Mouse (Mus musculus): ENCODE measurements at regions not wholly inside any gene's neighbourhood (a gene's known extent, or its start where the extent isn't known, plus 50 kb on each side); places are given as distances from the start of the nearest gene placed in this dataset.

DNA sequence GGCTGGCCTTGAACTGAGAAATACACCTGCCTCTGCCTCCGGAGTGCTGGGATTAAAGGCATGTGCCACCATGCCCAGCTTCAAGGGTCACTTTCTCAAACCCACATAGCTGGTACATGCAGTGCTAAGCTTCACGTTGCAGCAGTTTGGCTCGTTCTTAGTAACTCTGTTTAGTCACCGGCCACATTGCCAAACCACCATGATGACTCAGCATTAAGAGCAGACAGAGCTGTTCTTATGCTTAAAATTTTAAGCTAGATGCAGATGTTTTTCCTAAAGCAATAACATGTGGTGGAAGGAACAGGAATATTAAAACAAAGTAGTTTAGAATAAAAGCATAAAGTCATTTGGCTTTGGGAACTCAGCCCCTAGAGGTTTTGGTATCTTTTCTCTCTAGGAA is 250.2 kb upstream of the Fshr start:
- no peaks in the 10 kb centered on the region for H3K36me3 ChIP-seq
- H3K4me3 ChIP-seq: no peak overlapping the region
- H3K27ac ChIP-seq: no peak overlapping the region
- H3K9me3 ChIP-seq: no peaks in the 10 kb centered on the region
- H3K4me2 ChIP-seq: no peak overlapping the region
- 56% methylated on average over 4 of the region's 4 CpGs for WGBS
- no peak overlapping the region for H3K9ac ChIP-seq
- H3K27me3 ChIP-seq: no peaks in the 10 kb centered on the region
- no peaks in the 10 kb centered on the region for H3K4me1 ChIP-seq
- no peak for ATAC-seq (ENCODE audit: insufficient number of reproducible peaks, low FRiP score, low TSS enrichment, low read depth)

DNA sequence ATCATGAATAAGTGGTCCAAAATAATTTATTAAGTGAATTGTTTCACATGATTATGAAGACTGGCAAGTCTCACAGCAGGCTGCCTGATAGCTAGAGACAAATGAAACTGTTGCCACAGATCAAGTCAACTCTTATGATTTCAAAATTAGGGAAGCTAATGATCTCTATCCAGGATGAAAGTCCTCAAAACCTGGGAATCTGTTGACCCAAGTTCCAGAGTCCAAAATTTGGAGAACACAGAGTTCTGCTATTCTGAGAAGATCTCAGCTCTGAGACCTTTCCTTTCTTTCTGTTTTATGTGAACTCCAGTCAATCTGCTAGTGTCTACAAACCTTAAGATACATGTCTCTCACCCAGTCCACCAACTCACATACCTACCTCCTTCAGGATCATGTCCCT is 248.9 kb upstream of the Fshr start:
- Histone ChIP-seq H3K9ac (no peak overlapping the region), H3K36me3 (no peaks in the 10 kb centered on the region), H3K27ac (no peak overlapping the region), H3K4me1 (no peaks in the 10 kb centered on the region), H3K4me2 (no peak overlapping the region), H3K9me3 (no peaks in the 10 kb centered on the region), H3K27me3 (no peaks in the 10 kb centered on the region), H3K4me3 (no peak overlapping the region)
- no peak for ATAC-seq (ENCODE audit: insufficient number of reproducible peaks, low FRiP score, low TSS enrichment, low read depth)

DNA sequence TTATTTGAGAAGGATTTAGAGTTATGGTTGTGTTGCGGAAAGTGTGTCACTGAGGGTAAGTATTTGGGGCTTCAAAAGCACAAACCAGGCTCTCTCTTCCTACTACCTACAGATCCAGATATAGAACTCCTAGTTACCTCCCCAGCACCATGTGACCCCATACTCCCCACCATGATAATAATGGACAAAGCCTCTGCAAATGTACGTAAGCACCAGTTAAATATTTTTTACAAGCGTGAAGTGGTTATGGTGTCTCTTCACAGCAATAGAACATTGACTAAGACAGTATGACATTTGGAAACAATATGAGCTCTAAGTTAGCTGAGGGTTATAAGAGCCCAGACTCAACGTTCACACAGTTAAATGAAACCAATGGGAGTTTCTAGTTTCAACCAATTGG is 233.8 kb upstream of the Fshr start:
- Histone ChIP-seq H3K9ac (no peak overlapping the region), H3K27ac (no peak overlapping the region), H3K36me3 (no peaks in the 10 kb centered on the region), H3K9me3 (no peaks in the 10 kb centered on the region), H3K27me3 (no peaks in the 10 kb centered on the region), H3K4me1 (no peaks in the 10 kb centered on the region), H3K4me2 (no peak overlapping the region), H3K4me3 (no peak overlapping the region)
- ATAC-seq (ENCODE audit: insufficient number of reproducible peaks, low FRiP score, low TSS enrichment, low read depth): no peak
- 71% methylated on average over 4 of the region's 4 CpGs for WGBS

DNA sequence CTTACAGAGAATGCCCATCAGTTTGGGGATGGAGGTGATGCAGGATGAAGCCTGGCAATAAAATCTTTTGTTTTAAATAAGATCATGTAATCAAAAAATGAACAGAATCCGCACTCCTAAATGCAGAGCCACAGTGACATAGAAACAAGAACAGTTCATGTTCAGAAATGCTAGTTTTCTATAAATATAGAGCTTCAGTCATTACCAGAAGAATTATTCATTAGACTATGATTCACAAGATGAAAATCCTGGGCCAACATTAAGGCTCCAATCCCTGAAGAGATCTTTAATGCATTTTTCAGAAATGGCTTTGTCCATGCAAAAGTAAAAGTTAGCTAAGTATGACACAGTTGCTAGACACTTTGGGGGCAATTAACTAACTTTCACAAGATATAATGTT is 209.6 kb upstream of the Fshr start:
- no peak for ATAC-seq (ENCODE audit: insufficient number of reproducible peaks, low FRiP score, low TSS enrichment, low read depth)
- Histone ChIP-seq H3K9ac (no peak overlapping the region), H3K4me3 (no peak overlapping the region), H3K27ac (no peak overlapping the region), H3K4me1 (no peaks in the 10 kb centered on the region), H3K36me3 (no peaks in the 10 kb centered on the region), H3K27me3 (no peaks in the 10 kb centered on the region), H3K4me2 (no peak overlapping the region), H3K9me3 (no peaks in the 10 kb centered on the region)
- 88% methylated on average over 1 of the region's 1 CpGs for WGBS

DNA sequence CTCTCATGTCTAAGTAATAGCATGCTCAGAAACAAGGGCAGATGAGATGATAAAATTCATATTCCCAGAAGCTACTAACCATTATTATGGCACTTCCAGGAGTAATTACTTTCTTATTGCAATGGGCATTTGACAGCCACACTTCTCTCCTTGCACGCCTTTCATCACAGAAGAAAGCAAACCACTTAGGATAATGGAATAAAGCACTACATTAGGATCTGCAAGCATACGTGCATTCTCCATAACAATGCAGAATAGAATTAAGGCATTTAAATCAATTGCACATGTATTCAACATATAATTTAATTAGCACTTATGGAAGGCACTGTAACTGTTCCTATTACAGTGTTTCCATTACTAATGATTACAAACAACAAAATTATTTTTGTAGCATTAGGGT is 205.1 kb upstream of the Fshr start:
- no peak overlapping the region for H3K27ac ChIP-seq
- H3K27me3 ChIP-seq: no peaks in the 10 kb centered on the region
- H3K9ac ChIP-seq: no peak overlapping the region
- H3K36me3 ChIP-seq: no peaks in the 10 kb centered on the region
- no peaks in the 10 kb centered on the region for H3K9me3 ChIP-seq
- no peak overlapping the region for H3K4me3 ChIP-seq
- H3K4me1 ChIP-seq: no peaks in the 10 kb centered on the region
- H3K4me2 ChIP-seq: no peak overlapping the region
- no peak for ATAC-seq (ENCODE audit: insufficient number of reproducible peaks, low FRiP score, low TSS enrichment, low read depth)
- WGBS: 68% methylated on average over 2 of the region's 2 CpGs

DNA sequence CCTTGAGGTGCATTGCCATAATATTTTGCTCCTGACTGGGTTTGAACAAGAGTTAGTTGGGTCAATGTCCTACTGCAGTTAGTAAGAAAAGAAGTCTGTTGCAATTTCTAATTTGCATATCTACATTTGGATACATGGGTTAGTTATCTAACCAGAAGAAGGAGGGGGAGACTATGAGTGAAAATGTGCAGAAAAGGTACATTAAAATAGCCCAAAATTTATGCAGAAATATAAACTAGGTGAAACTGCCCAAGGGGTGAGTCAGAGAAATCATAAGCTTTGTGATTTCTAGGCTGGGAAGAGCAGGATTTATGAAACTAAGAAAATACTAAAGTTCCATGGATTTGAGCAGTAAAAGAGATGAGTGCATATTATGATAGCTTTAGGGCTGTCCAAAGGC is 156.8 kb upstream of the Fshr start:
- Histone ChIP-seq H3K4me2 (no peak overlapping the region), H3K27ac (no peak overlapping the region), H3K36me3 (no peaks in the 10 kb centered on the region), H3K4me1 (no peaks in the 10 kb centered on the region), H3K9ac (no peak overlapping the region), H3K4me3 (no peak overlapping the region), H3K27me3 (no peaks in the 10 kb centered on the region), H3K9me3 (no peaks in the 10 kb centered on the region)
- ATAC-seq (ENCODE audit: insufficient number of reproducible peaks, low FRiP score, low TSS enrichment, low read depth): no peak

DNA sequence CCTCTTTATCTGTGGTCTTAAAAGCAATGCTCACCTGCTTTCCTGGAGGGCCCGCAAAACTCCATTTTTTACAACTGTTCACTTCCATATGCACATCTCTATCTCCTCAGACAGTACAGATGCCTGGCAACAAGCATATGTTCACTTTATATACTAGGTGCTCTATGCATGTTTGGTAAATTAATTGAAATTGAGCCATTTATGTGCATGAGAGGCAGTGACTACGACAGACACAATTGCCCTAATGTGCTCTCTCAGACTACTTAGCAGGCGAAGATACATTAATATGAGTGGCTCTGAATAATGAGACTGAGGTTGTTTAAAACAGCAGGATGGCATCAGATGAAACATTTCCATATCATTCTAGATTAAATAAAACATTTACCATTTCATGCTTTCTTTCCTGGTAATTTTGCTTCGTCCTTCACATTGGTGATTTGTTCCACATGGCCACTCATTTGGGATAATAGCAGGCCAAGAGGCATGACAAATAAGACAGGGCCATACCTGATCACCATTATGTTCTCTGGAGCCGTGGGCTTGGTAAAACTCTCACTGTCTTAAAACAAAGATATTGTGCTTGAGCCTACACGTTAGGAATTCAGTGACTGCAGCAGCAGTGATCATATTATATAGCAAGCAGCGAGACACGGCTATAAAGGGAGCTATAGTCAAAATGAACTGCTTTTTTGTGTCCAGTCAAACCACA is 140.2 kb upstream of the Fshr start:
- Histone ChIP-seq H3K9ac (no peak overlapping the region), H3K36me3 (no peaks in the 10 kb centered on the region), H3K4me2 (no peak overlapping the region), H3K4me1 (no peaks in the 10 kb centered on the region), H3K9me3 (no peaks in the 10 kb centered on the region), H3K27ac (no peak overlapping the region), H3K4me3 (no peak overlapping the region), H3K27me3 (no peaks in the 10 kb centered on the region)
- WGBS: 74% methylated on average over 8 of the region's 8 CpGs
- ATAC-seq (ENCODE audit: insufficient number of reproducible peaks, low FRiP score, low TSS enrichment, low read depth): no peak

DNA sequence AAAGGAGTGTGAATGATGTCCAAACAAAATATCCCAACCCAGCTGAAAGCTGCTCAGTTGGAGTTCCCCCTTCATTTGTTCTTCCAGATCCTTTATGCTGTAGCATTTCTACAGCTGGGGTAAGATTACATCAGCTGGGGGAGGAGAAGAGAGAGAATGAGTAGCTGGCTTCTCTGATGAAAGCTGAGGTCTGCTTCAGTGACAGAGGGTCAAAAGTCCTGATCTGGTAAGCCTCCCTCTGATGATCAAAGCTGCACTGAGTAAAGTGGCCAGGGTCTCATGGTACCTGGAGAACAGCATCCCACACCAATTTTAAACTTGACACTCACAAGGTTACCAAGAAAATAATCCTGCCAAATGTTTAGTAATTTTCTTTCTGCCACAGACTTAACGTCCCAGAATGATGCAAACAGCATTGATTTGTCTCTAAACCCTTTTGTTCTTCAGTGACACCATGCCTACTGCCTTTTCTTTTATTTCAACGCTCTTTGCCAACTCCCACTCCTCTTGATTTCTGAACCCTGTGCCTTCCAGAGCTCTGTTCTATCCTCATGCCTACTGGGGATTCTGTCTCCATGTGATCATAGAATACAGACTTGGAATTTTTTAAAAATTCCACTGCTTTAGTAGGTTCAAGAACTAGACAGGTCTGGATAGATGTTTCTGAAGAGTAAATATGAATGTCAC is 119.3 kb upstream of the Fshr start:
- no peaks in the 10 kb centered on the region for H3K9me3 ChIP-seq
- WGBS: 67% methylated on average over 2 of the region's 2 CpGs
- H3K27ac ChIP-seq: no peak overlapping the region
- no peaks in the 10 kb centered on the region for H3K27me3 ChIP-seq
- H3K4me2 ChIP-seq: no peak overlapping the region
- H3K36me3 ChIP-seq: no peaks in the 10 kb centered on the region
- H3K9ac ChIP-seq: no peak overlapping the region
- no peak overlapping the region for H3K4me3 ChIP-seq
- ATAC-seq (ENCODE audit: insufficient number of reproducible peaks, low FRiP score, low TSS enrichment, low read depth): no peak
- no peaks in the 10 kb centered on the region for H3K4me1 ChIP-seq

DNA sequence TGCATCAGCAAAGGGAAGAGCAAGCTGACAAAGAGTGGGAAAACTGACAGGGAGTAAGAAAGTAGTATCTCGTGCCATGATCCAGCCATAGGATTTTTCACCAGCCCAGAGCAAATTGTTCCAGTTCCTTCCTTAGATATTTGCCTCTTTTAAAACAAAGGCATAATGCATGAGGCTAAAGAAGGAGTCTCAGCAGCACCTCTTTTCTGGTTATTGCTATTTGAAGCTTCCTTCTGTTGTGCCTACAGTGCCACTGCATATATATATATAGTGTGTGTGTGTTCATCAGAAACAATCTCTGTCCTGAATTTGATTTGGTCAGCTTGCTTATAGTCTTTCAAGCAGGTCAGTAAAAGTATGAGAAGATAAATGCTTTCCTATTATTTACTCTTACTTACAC is 117.9 kb upstream of the Fshr start:
- Histone ChIP-seq H3K4me2 (no peak overlapping the region), H3K4me1 (no peaks in the 10 kb centered on the region), H3K4me3 (no peak overlapping the region), H3K36me3 (no peaks in the 10 kb centered on the region), H3K9me3 (no peaks in the 10 kb centered on the region), H3K9ac (no peak overlapping the region), H3K27ac (no peak overlapping the region), H3K27me3 (no peaks in the 10 kb centered on the region)
- no peak for ATAC-seq (ENCODE audit: insufficient number of reproducible peaks, low FRiP score, low TSS enrichment, low read depth)
- WGBS: 84% methylated on average over 1 of the region's 1 CpGs

DNA sequence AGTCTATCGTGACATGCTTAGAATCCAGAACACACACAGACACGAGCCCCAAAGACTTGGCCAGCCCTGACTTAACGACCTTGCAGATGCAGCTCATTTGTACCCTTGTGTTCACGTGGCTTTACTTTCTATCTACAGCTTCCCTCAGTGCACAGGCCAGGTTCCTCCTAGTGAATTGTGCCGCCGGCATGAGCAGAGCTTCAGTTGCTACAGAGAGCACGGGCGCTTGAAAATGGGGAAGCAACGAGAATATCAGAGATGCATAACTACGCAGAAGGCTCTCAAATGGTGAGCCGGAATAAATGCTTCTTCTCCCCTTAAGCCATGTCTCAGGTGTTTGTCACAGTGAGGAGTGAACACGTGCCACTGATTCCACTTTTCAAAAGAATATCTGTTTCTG is 110.7 kb upstream of the Fshr start:
- H3K36me3 ChIP-seq: no peaks in the 10 kb centered on the region
- no peak overlapping the region for H3K27ac ChIP-seq
- H3K9ac ChIP-seq: no peak overlapping the region
- WGBS: 81% methylated on average over 12 of the region's 12 CpGs
- no peaks in the 10 kb centered on the region for H3K27me3 ChIP-seq
- ATAC-seq (ENCODE audit: insufficient number of reproducible peaks, low FRiP score, low TSS enrichment, low read depth): no peak
- no peak overlapping the region for H3K4me3 ChIP-seq
- no peaks in the 10 kb centered on the region for H3K4me1 ChIP-seq
- no peaks in the 10 kb centered on the region for H3K9me3 ChIP-seq
- H3K4me2 ChIP-seq: no peak overlapping the region

DNA sequence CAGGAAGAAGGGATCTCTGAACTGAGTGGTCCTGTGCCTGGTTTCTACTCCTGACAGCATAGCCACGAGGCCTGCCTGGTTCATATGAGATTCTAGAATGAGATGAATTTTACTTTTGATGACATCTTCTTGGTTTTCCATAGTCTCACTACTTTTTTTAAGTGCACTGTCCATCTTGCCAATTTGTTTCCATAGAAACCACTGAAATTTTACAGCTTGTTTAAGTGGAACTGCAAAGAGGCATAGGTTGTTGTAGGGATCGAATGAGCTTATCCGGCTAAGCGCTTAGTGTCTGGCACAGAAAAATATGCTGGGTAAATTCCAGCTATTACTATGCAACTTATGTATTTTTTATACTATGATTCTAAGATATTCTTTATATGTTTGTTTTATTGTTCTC is 100.8 kb upstream of the Fshr start:
- Histone ChIP-seq H3K4me2 (no peak overlapping the region), H3K36me3 (no peaks in the 10 kb centered on the region), H3K4me3 (no peak overlapping the region), H3K4me1 (no peaks in the 10 kb centered on the region), H3K9me3 (no peaks in the 10 kb centered on the region), H3K27me3 (no peaks in the 10 kb centered on the region), H3K9ac (no peak overlapping the region), H3K27ac (no peak overlapping the region)
- no peak for ATAC-seq (ENCODE audit: insufficient number of reproducible peaks, low FRiP score, low TSS enrichment, low read depth)
- 60% methylated on average over 4 of the region's 4 CpGs for WGBS

DNA sequence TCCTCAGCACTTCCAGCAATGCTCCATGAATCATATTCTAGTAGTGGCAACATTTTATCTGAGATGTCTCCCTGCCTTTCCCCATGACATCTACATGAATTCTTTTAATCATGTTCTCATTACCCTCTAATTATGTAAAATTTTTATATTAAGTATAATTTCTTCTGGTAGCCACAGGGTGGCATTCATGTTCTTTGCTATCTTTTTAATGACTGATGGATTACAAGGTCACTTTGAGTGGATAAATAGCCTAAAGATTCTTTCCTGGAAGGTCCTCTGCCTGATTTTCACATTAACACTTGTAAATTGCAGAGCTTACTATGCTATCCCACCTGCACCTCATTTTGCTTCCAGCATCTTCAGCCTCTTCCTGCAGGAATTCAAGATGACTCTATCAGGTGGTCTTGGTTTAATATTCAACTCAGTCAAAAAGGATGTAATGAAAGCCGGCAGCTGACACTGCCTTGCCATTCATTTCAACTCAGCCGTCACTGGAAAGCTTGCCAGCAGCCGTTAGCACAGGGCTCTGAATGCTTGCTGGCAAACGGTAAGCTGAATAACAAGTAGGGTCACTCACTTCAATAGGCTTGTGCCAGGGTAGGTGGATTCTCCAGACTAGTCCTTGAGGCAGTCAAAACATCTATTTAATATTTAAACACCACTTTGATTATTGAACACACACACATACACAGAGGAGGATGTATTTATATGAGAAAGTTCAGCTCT is 97.0 kb upstream of the Fshr start:
- Histone ChIP-seq H3K36me3 (no peaks in the 10 kb centered on the region), H3K4me1 (no peaks in the 10 kb centered on the region), H3K4me3 (no peak overlapping the region), H3K9me3 (no peaks in the 10 kb centered on the region), H3K27ac (no peak overlapping the region), H3K27me3 (no peaks in the 10 kb centered on the region), H3K4me2 (no peak overlapping the region), H3K9ac (no peak overlapping the region)
- no peak for ATAC-seq (ENCODE audit: insufficient number of reproducible peaks, low FRiP score, low TSS enrichment, low read depth)
- 40% methylated on average over 4 of the region's 4 CpGs for WGBS
